Mouse (Mus musculus) pancreas, adult 10 weeks (tissue): Measurements from ENCODE around the gene Calcb. TPM values are rescaled to one million over a fixed set of nuclear protein-coding genes. Genes with fewer than 3 reads are reported as not detected.

Experiments used
- polyA plus RNA-seq: library from polyadenylated mRNA; stranded (reverse); fragments of 350-450 nt; fragmentation: Illumina TruSeq; extraction: RNeasy Lipid Tissue Mini Kit (QIAGEN cat#74804); gene quantifications from one replicate; pipeline ENCODE4 v1.2.3, GENCODE M21; 2015; ENCODE audit warnings: low read depth, low replicate concordance; ENCODE audit not compliant: insufficient read depth

Gene Calcb
- not detected for polyA plus RNA-seq

DNA sequence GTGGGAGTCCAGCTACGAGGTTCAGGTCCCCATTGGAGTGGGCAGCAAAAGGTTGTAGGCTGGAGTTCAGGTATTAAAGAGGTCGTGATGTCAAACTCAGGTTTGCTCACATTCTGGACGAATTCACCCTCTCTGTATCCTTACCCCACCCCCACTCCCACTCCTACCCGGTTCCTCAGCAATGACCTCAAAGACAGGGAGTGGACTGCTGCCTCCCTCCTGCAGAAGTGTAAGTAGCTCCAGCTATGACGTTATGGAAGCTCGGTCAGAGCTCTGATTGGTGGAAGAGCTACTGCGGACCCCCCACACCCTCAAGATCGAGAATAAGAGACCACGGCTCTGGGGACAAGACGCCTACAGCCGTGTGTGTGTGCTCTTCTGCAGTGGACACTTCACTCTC is at the start of gene Calcb:
Gene Calcb (plus strand): TSS at position 344 of the 400 bp plus-strand sequence.

DNA sequence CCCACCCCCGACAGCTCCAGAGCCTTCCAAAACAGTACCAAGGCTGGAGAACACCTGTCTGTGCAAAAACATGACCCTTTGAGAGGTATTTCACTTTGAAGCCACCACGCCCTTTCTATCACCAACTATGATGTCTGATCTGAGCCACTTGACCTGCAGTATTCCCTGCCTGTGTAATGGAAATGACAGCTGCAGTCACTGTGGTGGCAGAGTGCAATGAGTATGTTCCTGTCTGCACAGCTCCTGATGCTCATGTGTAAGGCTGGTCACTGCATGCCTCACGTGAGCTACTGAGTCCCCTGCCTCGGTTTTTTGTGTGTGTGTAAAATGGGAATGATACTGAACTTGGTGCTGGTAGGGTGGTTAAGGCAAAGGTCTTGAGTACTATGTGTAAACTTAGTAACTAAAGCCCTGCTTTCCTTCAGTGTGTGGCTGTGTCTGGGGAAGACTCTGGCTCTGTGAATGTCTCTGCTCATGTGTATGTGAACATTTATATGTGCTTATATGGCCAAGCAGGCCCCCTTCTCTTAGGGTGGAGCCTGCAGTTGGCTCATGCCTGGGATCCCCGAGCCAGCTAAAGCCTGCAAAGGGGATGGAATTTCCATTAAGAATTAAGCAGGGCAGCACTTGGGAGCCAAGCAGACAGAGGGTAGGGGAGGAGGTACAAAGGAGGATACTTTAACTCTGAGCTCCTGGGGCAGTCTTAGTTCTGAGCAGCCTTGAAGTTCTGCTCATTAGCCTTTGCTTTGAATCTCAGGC is 24.8 kb downstream of the Calcb start, which contains the start of gene Insc:
Gene Insc (plus strand): TSS at position 673 of the 759 bp plus-strand sequence.

Other genes starting within 250 kb of the Calcb start
- not detected for gene Cyp2r1, start 155.7 kb upstream of the Calcb start, polyA plus RNA-seq
- gene Calca, start 82.3 kb upstream of the Calcb start, polyA plus RNA-seq = not detected
- gene Insc, start 25.1 kb downstream of the Calcb start, polyA plus RNA-seq = 0.87 TPM